Mouse (Mus musculus) fibroblast of lung, adult 2 months (primary cell): Measurements from ENCODE around the gene Olfr1448.
"Not testable (repeated sequence)": the region's sequence is repeated elsewhere in the genome, so short reads cannot be mapped to it uniquely, and the experiment has no call there.

ENCODE experiments used
- DNase-seq: peaks from one replicate; pipeline ENCODE4 v3.0.0-alpha.2; 2011; ENCODE audit warnings: low read depth

The Olfr1448 gene

GRCm38 (mm10) chr19:12924319-12924718 is at the start of gene Olfr1448:
Gene Olfr1448, minus strand, starts transcription at chr19:12924419.
- DNase-seq, result no peak

DNA sequence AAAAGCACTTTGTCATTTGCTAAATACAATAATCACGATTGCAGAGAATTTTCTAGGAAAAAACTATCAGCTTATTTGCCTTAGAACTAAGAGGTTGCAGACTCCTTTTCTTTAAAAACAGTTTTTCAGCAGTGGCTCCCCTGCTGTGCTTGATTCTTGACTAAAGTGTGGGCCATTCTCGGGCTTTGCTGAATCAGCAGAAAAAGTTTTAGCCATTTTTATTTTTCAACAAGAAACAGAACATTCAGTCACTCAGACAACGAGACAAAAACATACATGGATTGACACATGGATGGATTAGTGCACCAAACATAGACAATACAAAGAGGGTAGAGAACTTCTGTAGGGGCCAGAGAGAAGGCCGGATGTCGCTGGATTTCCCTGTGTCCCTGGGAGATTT is 45.9 kb upstream of the Olfr1448 start:
- not testable (repeated sequence) for DNase-seq

DNA sequence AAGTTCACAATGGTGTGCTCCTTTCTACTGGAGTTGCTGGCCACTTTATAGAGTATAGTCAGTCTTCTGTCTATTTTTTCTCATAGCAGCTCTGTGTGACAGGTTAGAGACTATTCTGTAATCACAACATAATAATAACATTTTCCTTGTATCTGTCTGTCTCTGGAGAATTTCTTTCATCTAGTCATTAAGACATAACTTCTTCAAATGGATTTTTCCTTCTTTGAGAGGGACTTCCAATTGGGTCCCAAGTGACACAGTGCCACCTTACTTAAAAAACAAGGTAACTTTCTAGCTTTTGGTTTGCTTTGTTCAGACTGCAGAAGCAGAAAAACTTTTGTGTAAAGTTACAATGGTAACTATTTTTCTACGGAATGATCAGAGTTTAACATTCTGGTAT is 25.7 kb upstream of the Olfr1448 start, which contains the start of gene Olfr1450:
TSS of gene Olfr1450 (plus strand) at position 301 of the 400 bp plus-strand sequence.
- DNase-seq, result no peak

DNA sequence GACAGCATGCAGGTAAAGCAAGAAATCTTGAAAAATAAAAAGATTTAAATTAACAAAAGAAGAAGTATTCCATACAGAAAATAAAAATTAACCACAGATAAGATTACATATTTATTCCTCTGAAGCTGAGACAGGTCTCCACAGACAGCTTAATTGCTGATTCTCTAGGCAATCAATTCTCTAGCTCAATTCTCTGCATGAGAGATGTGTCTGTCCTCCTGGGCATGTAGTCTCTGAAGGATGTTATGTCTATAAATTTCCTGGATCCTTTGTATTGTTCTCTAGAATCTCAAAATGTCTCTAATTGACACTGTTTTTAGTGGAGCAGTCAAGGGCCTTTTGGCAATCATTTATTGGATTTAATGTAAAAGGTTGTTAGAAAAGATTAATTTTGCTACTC is 6.3 kb upstream of the Olfr1448 start, which contains the start of gene Olfr1449:
TSS of gene Olfr1449 (plus strand) at position 301 of the 400 bp plus-strand sequence.
- DNase-seq, result no peak

- no peak for DNase-seq
Observed at GRCm38 (mm10) chr19:12903643-12904042, 20.6 kb downstream of the Olfr1448 start, which contains the start of gene Olfr1447. Gene Olfr1447, minus strand, starts transcription at chr19:12903743.

GRCm38 (mm10) chr19:12893424-12893823 is 30.8 kb downstream of the Olfr1448 start, which contains the start of gene Olfr1446:
Gene Olfr1446, minus strand, starts transcription at chr19:12893524.
- DNase-seq, result no peak

- no peak for DNase-seq
Observed at GRCm38 (mm10) chr19:12883555-12883954, 40.7 kb downstream of the Olfr1448 start, which contains the start of gene Olfr1445. Gene Olfr1445, plus strand, starts transcription at chr19:12883855.
